Mouse (Mus musculus) spleen, adult 2 months (tissue): Measurements from ENCODE around the gene Pagr1a.

Experiments used
- CTCF ChIP-seq: fragments of 200-500 bp; IDR thresholded peaks from 2 replicates; pipeline ENCODE4 v1.5.1; 2011; ENCODE audit warnings: mild to moderate bottlenecking, inconsistent platforms; ENCODE audit not compliant: insufficient read depth, insufficient read length, insufficient replicate concordance; ENCODE audit errors: extremely low read depth
- POLR2A ChIP-seq: fragments of 200-500 bp; IDR thresholded peaks from 2 replicates; pipeline ENCODE4 v1.6.1; 2011; ENCODE audit warnings: low read depth, low read length, inconsistent platforms

- no peak for TF ChIP-seq CTCF
- TF ChIP-seq POLR2A: no peak
Observed at GRCm38 (mm10) chr7:126967361-126967760, 49.8 kb downstream of the Pagr1a start.
